Mouse (Mus musculus): ENCODE data around the gene Sox12. TPM values are rescaled to one million over a fixed set of nuclear protein-coding genes. Genes with fewer than 3 reads are reported as not detected.
"Not testable (repeated sequence)": the region's sequence is repeated elsewhere in the genome, so short reads cannot be mapped to it uniquely, and the experiment has no call there.

Gene Sox12
- 15.6 and 16.8 TPM in 2 replicates for polyA plus RNA-seq (2016; fragmentation: Nextera tagmentation; extraction: Ambion mirVana)

- no peaks in the 10 kb centered on the region for H3K27me3 ChIP-seq
- no peaks in the 10 kb centered on the region for H3K9me3 ChIP-seq
- H3K9ac ChIP-seq (replicated peaks): peak within 1 kb of the TSS; percentile 98
- under 1% methylated on average over 69 of the region's 104 CpGs for WGBS
- peaks cover 38% of the 10 kb centered on the region for H3K4me1 ChIP-seq (replicated peaks)
- peak within 1 kb of the TSS; percentile 96 for H3K4me2 ChIP-seq
- peak within 1 kb of the TSS; percentile 96 for H3K4me3 ChIP-seq (replicated peaks)
- H3K36me3 ChIP-seq: peaks cover 21% of the 10 kb centered on the region
- H3K27ac ChIP-seq: peak within 1 kb of the TSS; percentile 99
- ATAC-seq (ENCODE audit: insufficient number of reproducible peaks, insufficient read depth, low FRiP score, low TSS enrichment, low read depth): peak; percentile 54
Measured at GRCm38 (mm10) chr2:152397680-152398435, at the start of gene Sox12. Gene Sox12, minus strand, starts transcription at chr2:152398063.

- no peaks in the 10 kb centered on the region for H3K36me3 ChIP-seq
- no peak overlapping the region for H3K9ac ChIP-seq (replicated peaks)
- H3K9me3 ChIP-seq: no peaks in the 10 kb centered on the region
- no peak overlapping the region for H3K4me3 ChIP-seq (replicated peaks)
- H3K4me2 ChIP-seq: no peak overlapping the region
- peaks cover 7% of the 10 kb centered on the region; the same call in 1 of the 2 replicates for H3K4me1 ChIP-seq (replicated peaks)
- H3K27me3 ChIP-seq: no peaks in the 10 kb centered on the region
- no peak overlapping the region for H3K27ac ChIP-seq
- WGBS: 64% methylated on average over 5 of the region's 5 CpGs
- ATAC-seq (ENCODE audit: insufficient number of reproducible peaks, insufficient read depth, low FRiP score, low TSS enrichment, low read depth): no peak
Measured at GRCm38 (mm10) chr2:152447461-152447860, 49.6 kb upstream of the Sox12 start.

- WGBS: 68% methylated on average over 2 of the region's 2 CpGs
- Histone ChIP-seq H3K4me3 (replicated peaks) (no peak overlapping the region), H3K27ac (no peak overlapping the region), H3K36me3 (no peaks in the 10 kb centered on the region), H3K4me2 (no peak overlapping the region), H3K9me3 (no peaks in the 10 kb centered on the region), H3K27me3 (no peaks in the 10 kb centered on the region), H3K4me1 (replicated peaks) (peaks cover 7% of the 10 kb centered on the region; the same call in 1 of the 2 replicates), H3K9ac (replicated peaks) (no peak overlapping the region)
- ATAC-seq (ENCODE audit: insufficient number of reproducible peaks, insufficient read depth, low FRiP score, low TSS enrichment, low read depth): no peak
Measured at GRCm38 (mm10) chr2:152446642-152447041, 48.8 kb upstream of the Sox12 start.

- ATAC-seq (ENCODE audit: insufficient number of reproducible peaks, insufficient read depth, low FRiP score, low TSS enrichment, low read depth): no peak
- H3K36me3 ChIP-seq: no peaks in the 10 kb centered on the region
- no peak overlapping the region for H3K27ac ChIP-seq
- no peak overlapping the region for H3K9ac ChIP-seq (replicated peaks)
- H3K4me1 ChIP-seq (replicated peaks): peaks cover 7% of the 10 kb centered on the region; the same call in 1 of the 2 replicates
- 88% methylated on average over 8 of the region's 8 CpGs for WGBS
- H3K4me2 ChIP-seq: no peak overlapping the region
- no peaks in the 10 kb centered on the region for H3K9me3 ChIP-seq
- H3K4me3 ChIP-seq (replicated peaks): no peak overlapping the region
- no peaks in the 10 kb centered on the region for H3K27me3 ChIP-seq
Measured at GRCm38 (mm10) chr2:152443281-152443680, 45.4 kb upstream of the Sox12 start.

- H3K36me3 ChIP-seq: no peaks in the 10 kb centered on the region
- H3K9me3 ChIP-seq: no peaks in the 10 kb centered on the region
- no peak overlapping the region for H3K4me2 ChIP-seq
- no peaks in the 10 kb centered on the region for H3K27me3 ChIP-seq
- H3K4me3 ChIP-seq (replicated peaks): no peak overlapping the region
- no peak overlapping the region for H3K9ac ChIP-seq (replicated peaks)
- no peak for ATAC-seq (ENCODE audit: insufficient number of reproducible peaks, insufficient read depth, low FRiP score, low TSS enrichment, low read depth)
- WGBS: 85% methylated on average over 4 of the region's 4 CpGs
- no peak overlapping the region for H3K27ac ChIP-seq
- H3K4me1 ChIP-seq (replicated peaks): peaks cover 5% of the 10 kb centered on the region; the same call in 1 of the 2 replicates
Measured at GRCm38 (mm10) chr2:152442322-152442721, 44.5 kb upstream of the Sox12 start.

- no peak overlapping the region for H3K27ac ChIP-seq
- no peak for ATAC-seq (ENCODE audit: insufficient number of reproducible peaks, insufficient read depth, low FRiP score, low TSS enrichment, low read depth)
- no peaks in the 10 kb centered on the region; the same call in 1 of the 2 replicates for H3K27me3 ChIP-seq
- H3K4me3 ChIP-seq (replicated peaks): no peak overlapping the region
- peaks cover 10% of the 10 kb centered on the region; the same call in 1 of the 2 replicates for H3K4me1 ChIP-seq (replicated peaks)
- WGBS: 69% methylated on average over 2 of the region's 2 CpGs
- no peaks in the 10 kb centered on the region for H3K36me3 ChIP-seq
- no peak overlapping the region for H3K4me2 ChIP-seq
- no peak overlapping the region for H3K9ac ChIP-seq (replicated peaks)
- no peaks in the 10 kb centered on the region for H3K9me3 ChIP-seq
Measured at GRCm38 (mm10) chr2:152439833-152440232, 42.0 kb upstream of the Sox12 start.

GRCm38 (mm10) chr2:152438963-152439362 lies 41.1 kb upstream of the Sox12 start:
- Histone ChIP-seq H3K4me3 (replicated peaks) (no peak overlapping the region), H3K9me3 (no peaks in the 10 kb centered on the region)
- WGBS: 69% methylated on average over 1 of the region's 1 CpGs

GRCm38 (mm10) chr2:152436983-152437860 lies 39.4 kb upstream of the Sox12 start:
- H3K27ac ChIP-seq: no peak overlapping the region
- WGBS: 4% methylated on average over 23 of the region's 23 CpGs
- peaks cover 10% of the 10 kb centered on the region; the same call in 1 of the 2 replicates for H3K4me1 ChIP-seq (replicated peaks)
- peak overlapping the region; percentile 58 for H3K9ac ChIP-seq (replicated peaks)
- ATAC-seq (ENCODE audit: insufficient number of reproducible peaks, insufficient read depth, low FRiP score, low TSS enrichment, low read depth): peak; percentile 52
- H3K9me3 ChIP-seq: no peaks in the 10 kb centered on the region
- H3K4me2 ChIP-seq: peak overlapping the region; percentile 66
- H3K27me3 ChIP-seq: no peaks in the 10 kb centered on the region; the same call in 1 of the 2 replicates
- no peaks in the 10 kb centered on the region for H3K36me3 ChIP-seq
- H3K4me3 ChIP-seq (replicated peaks): peak overlapping the region; percentile 38

More at GRCm38 (mm10) chr2:152438963-152439362, 41.1 kb upstream of the Sox12 start:
- H3K36me3 ChIP-seq: no peaks in the 10 kb centered on the region
- no peak overlapping the region for H3K4me2 ChIP-seq
- no peak overlapping the region for H3K27ac ChIP-seq
- no peak overlapping the region for H3K9ac ChIP-seq (replicated peaks)
- no peak for ATAC-seq (ENCODE audit: insufficient number of reproducible peaks, insufficient read depth, low FRiP score, low TSS enrichment, low read depth)
- H3K4me1 ChIP-seq (replicated peaks): peaks cover 10% of the 10 kb centered on the region; the same call in 1 of the 2 replicates
- no peaks in the 10 kb centered on the region; the same call in 1 of the 2 replicates for H3K27me3 ChIP-seq

GRCm38 (mm10) chr2:152436405-152436901 lies 38.6 kb upstream of the Sox12 start:
- H3K4me2 ChIP-seq: no peak overlapping the region
- no peaks in the 10 kb centered on the region for H3K36me3 ChIP-seq
- H3K4me1 ChIP-seq (replicated peaks): peaks cover 10% of the 10 kb centered on the region; the same call in 1 of the 2 replicates
- H3K4me3 ChIP-seq (replicated peaks): no peak overlapping the region
- no peak for ATAC-seq (ENCODE audit: insufficient number of reproducible peaks, insufficient read depth, low FRiP score, low TSS enrichment, low read depth)
- no peaks in the 10 kb centered on the region for H3K9me3 ChIP-seq
- no peak overlapping the region for H3K9ac ChIP-seq (replicated peaks)
- no peaks in the 10 kb centered on the region; the same call in 1 of the 2 replicates for H3K27me3 ChIP-seq
- H3K27ac ChIP-seq: no peak overlapping the region
- 79% methylated on average over 7 of the region's 7 CpGs for WGBS

- H3K36me3 ChIP-seq; H3K9me3 ChIP-seq; H3K4me1 ChIP-seq (replicated peaks); H3K9ac ChIP-seq (replicated peaks); H3K27ac ChIP-seq; H3K4me2 ChIP-seq; H3K27me3 ChIP-seq; ATAC-seq (ENCODE audit: insufficient number of reproducible peaks, insufficient read depth, low FRiP score, low TSS enrichment, low read depth); H3K4me3 ChIP-seq (replicated peaks): not testable (repeated sequence)
- WGBS: 86% methylated on average over 2 of the region's 2 CpGs
Measured at GRCm38 (mm10) chr2:152428481-152428880, 30.6 kb upstream of the Sox12 start.

- Histone ChIP-seq H3K4me1 (replicated peaks) (peaks cover 8% of the 10 kb centered on the region), H3K9ac (replicated peaks) (no peak overlapping the region), H3K9me3 (peaks cover 5% of the 10 kb centered on the region; the same call in 1 of the 2 replicates), H3K27me3 (no peaks in the 10 kb centered on the region), H3K4me3 (replicated peaks) (0 out of 2 replicates have a peak overlapping the region, but pooled peaks have one; percentile 3), H3K27ac (no peak overlapping the region), H3K4me2 (peak overlapping the region; percentile 45), H3K36me3 (no peaks in the 10 kb centered on the region)
- WGBS: 7% methylated on average over 12 of the region's 12 CpGs
- ATAC-seq (ENCODE audit: insufficient number of reproducible peaks, insufficient read depth, low FRiP score, low TSS enrichment, low read depth): no peak
Measured at GRCm38 (mm10) chr2:152427493-152427892, 29.6 kb upstream of the Sox12 start.

Data from limb, embryonic 12.5 days (tissue).